Mouse (Mus musculus) MEL (cell line): ENCODE measurements around the gene Plcg1. TPM values are rescaled to one million over a fixed set of nuclear protein-coding genes. Genes with fewer than 3 reads are reported as not detected.
A peak's percentile ranks its signal among the peaks of the same experiment; 100 is the strongest.

ENCODE experiments used
- DNase-seq: peaks from one replicate; pipeline ENCODE4 v3.0.0; 2011; ENCODE audit warnings: low read depth, low spot score
- H3K27ac ChIP-seq: 2 replicates; pipeline ENCODE4 v1.5.1; 2012; ENCODE audit warnings: low read depth, mild to moderate bottlenecking, control low read depth, low read length, moderate library complexity; ENCODE audit not compliant: control insufficient read depth
- H3K27me3 ChIP-seq, 2 experiments: fragments of 150-350 bp in 1 of 2; sonication (generic) in 1 of 2; 2 replicates each; pipeline ENCODE4 v1.6.1; 2012; ENCODE audit warnings: low read length in 2 of 2, mild to moderate bottlenecking in 2 of 2, improper control_type of control experiment in 1 of 2, moderate library complexity in 1 of 2; ENCODE audit not compliant: insufficient read depth in 2 of 2, control insufficient read depth in 1 of 2
- H3K36me3 ChIP-seq, 2 experiments: 2 replicates each; pipeline ENCODE4 v1.6.1; 2012 to 2014; ENCODE audit warnings: low read length in 2 of 2, improper control_type of control experiment in 1 of 2, inconsistent platforms in 1 of 2, mild to moderate bottlenecking in 1 of 2; ENCODE audit not compliant: insufficient read depth in 2 of 2, control insufficient read depth in 1 of 2
- H3K4me1 ChIP-seq, 2 experiments: fragments of 150-350 bp in 1 of 2; sonication (generic) in 1 of 2; 2 replicates each; pipeline ENCODE4 v1.6.1; 2012; ENCODE audit warnings: low read length in 2 of 2, improper control_type of control experiment in 1 of 2, mild to moderate bottlenecking in 1 of 2; ENCODE audit not compliant: insufficient read depth in 2 of 2, control insufficient read depth in 1 of 2
- H3K4me3 ChIP-seq, 2 experiments: fragments of 150-350 bp in 1 of 2; sonication (generic) in 1 of 2; 2 replicates each; pipeline ENCODE4 v1.5.1; 2012; ENCODE audit warnings: low read depth in 2 of 2, low read length in 2 of 2, mild to moderate bottlenecking in 2 of 2, moderate library complexity in 2 of 2, control low read depth in 1 of 2, improper control_type of control experiment in 1 of 2; ENCODE audit not compliant: control insufficient read depth in 1 of 2, insufficient read depth in 1 of 2
- H3K79me2 ChIP-seq: 2 replicates; pipeline ENCODE4 v1.6.1; 2012; ENCODE audit warnings: mild to moderate bottlenecking, low read length, moderate library complexity; ENCODE audit not compliant: control insufficient read depth, poor library complexity, insufficient read depth
- H3K9ac ChIP-seq: 2 replicates; pipeline ENCODE4 v1.6.1; 2012; ENCODE audit warnings: low read depth, mild to moderate bottlenecking, control low read depth, low read length, moderate library complexity; ENCODE audit not compliant: control insufficient read depth, poor library complexity, severe bottlenecking
- H3K9me3 ChIP-seq: fragments of 150-350 bp; sonication (generic); replicated peaks from 2 replicates; pipeline ENCODE4 v1.6.1; 2012; ENCODE audit warnings: mild to moderate bottlenecking, low read length, improper control_type of control experiment, moderate library complexity; ENCODE audit not compliant: insufficient read depth
- BHLHE40 ChIP-seq: IDR thresholded peaks from 2 replicates; pipeline ENCODE4 v1.6.1; 2012; ENCODE audit warnings: low read depth, mild to moderate bottlenecking, inconsistent platforms, low read length, improper control_type of control experiment, borderline replicate concordance
- CHD1 ChIP-seq: IDR thresholded peaks from 2 replicates; pipeline ENCODE4 v1.6.1; 2012; ENCODE audit warnings: low read depth, mild to moderate bottlenecking, inconsistent platforms, low read length, improper control_type of control experiment
- CHD2 ChIP-seq: IDR thresholded peaks from 2 replicates; pipeline ENCODE4 v1.6.1; 2011; ENCODE audit warnings: low read length, improper control_type of control experiment
- CTCF ChIP-seq, 3 experiments: IDR thresholded peaks in 2 of 3; conservative IDR thresholded peaks in 1 of 3; 2 replicates each; pipeline ENCODE4 v1.5.1; 2011 to 2012; ENCODE audit warnings: low read length in 3 of 3, low read depth in 2 of 3, mild to moderate bottlenecking in 2 of 3, improper control_type of control experiment in 1 of 3, inconsistent platforms in 1 of 3, mixed read lengths in 1 of 3, moderate library complexity in 1 of 3; ENCODE audit not compliant: control insufficient read depth in 1 of 3, insufficient read depth in 1 of 3, poor library complexity in 1 of 3, severe bottlenecking in 1 of 3
- E2F4 ChIP-seq: IDR thresholded peaks from 2 replicates; pipeline ENCODE4 v1.6.1; 2011; ENCODE audit warnings: low read depth, low read length, improper control_type of control experiment, borderline replicate concordance
- EP300 ChIP-seq, 2 experiments: IDR thresholded peaks; 2 replicates each; pipeline ENCODE4 v1.6.1; 2011; ENCODE audit warnings: improper control_type of control experiment in 2 of 2, low read length in 2 of 2, low read depth in 1 of 2, mild to moderate bottlenecking in 1 of 2
- GATA1 ChIP-seq: IDR thresholded peaks from 2 replicates; pipeline ENCODE4 v1.6.1; 2011; ENCODE audit warnings: low read depth, low read length, improper control_type of control experiment
- HCFC1 ChIP-seq: IDR thresholded peaks from 2 replicates; pipeline ENCODE4 v1.6.1; 2012; ENCODE audit warnings: low read depth, mild to moderate bottlenecking, inconsistent platforms, low read length, improper control_type of control experiment, moderate library complexity
- KAT2A ChIP-seq: conservative IDR thresholded peaks from 2 replicates; pipeline ENCODE4 v1.6.1; 2012; ENCODE audit warnings: low read depth, low read length, improper control_type of control experiment, inconsistent platforms
- POLR2AphosphoS5 ChIP-seq: IDR thresholded peaks from 2 replicates; pipeline ENCODE4 v1.6.1; 2012; ENCODE audit warnings: low read depth, borderline replicate concordance, mild to moderate bottlenecking, inconsistent platforms, low read length, moderate library complexity, mixed read lengths
- RAD21 ChIP-seq: IDR thresholded peaks from 2 replicates; pipeline ENCODE4 v1.6.1; 2011; ENCODE audit warnings: mild to moderate bottlenecking, low read depth, low read length, improper control_type of control experiment
- RCOR1 ChIP-seq: IDR thresholded peaks from 2 replicates; pipeline ENCODE4 v1.6.1; 2012; ENCODE audit warnings: low read depth, mild to moderate bottlenecking, inconsistent platforms, low read length, improper control_type of control experiment
- SMC3 ChIP-seq: IDR thresholded peaks from 2 replicates; pipeline ENCODE4 v1.6.1; 2011; ENCODE audit warnings: low read depth, low read length, improper control_type of control experiment
- TCF12 ChIP-seq: IDR thresholded peaks from 2 replicates; pipeline ENCODE4 v1.6.1; 2014; ENCODE audit warnings: low read depth, mild to moderate bottlenecking, inconsistent platforms, low read length, improper control_type of control experiment, moderate library complexity
- ZKSCAN1 ChIP-seq: IDR thresholded peaks from 2 replicates; pipeline ENCODE4 v1.6.1; 2012; ENCODE audit warnings: low read depth, mild to moderate bottlenecking, inconsistent platforms, low read length, improper control_type of control experiment, moderate library complexity
- ZMIZ1 ChIP-seq: IDR thresholded peaks from 2 replicates; pipeline ENCODE4 v1.6.1; 2012; ENCODE audit warnings: low read depth, mild to moderate bottlenecking, inconsistent platforms, low read length, improper control_type of control experiment, moderate library complexity
- polyA plus RNA-seq, 2 experiments: library from polyadenylated mRNA; stranded (reverse) in 1 of 2; unstranded in 1 of 2; fragments of >175 nt in 1 of 2; fragments of >200 nt in 1 of 2; gene quantifications; 2 replicates each; pipeline versions ENCODE4 v1.2.1 to v1.2.4; 2012; ENCODE audit warnings: low replicate concordance in 2 of 2, low read depth in 1 of 2; ENCODE audit not compliant: insufficient read length in 2 of 2, insufficient read depth in 1 of 2, missing spikeins in 1 of 2
- total RNA-seq: library from RNA; depleted of rRNA; stranded (reverse); fragments of 300-350 nt; gene quantifications from 2 replicates; pipeline ENCODE4 v1.2.3, GENCODE M21; 2012

Gene Plcg1
- total and polyA plus RNA-seq, 3 experiments: 15.4 to 27.5 TPM; not detected in 1

- DNase-seq: no peak
- Histone ChIP-seq H3K4me3 (no peak overlapping the region), H3K4me1 (peaks cover 6 to 16% of the 10 kb centered on the region in 2 experiments), H3K27ac (no peak overlapping the region), H3K36me3 (peaks cover 0 to 11% of the 10 kb centered on the region in 2 experiments; a peak in 2 of 4 replicates), H3K9ac (no peak overlapping the region), H3K27me3 (no peaks in the 10 kb centered on the region), H3K79me2 (no peaks in the 10 kb centered on the region), H3K9me3 (no peaks in the 10 kb centered on the region)
- TF ChIP-seq HCFC1 (no peak), ZKSCAN1 (no peak), RAD21 (no peak), CTCF (IDR thresholded peaks at IDR 0.05 in 2 of 3, conservative IDR thresholded peaks at IDR 0.05 in 1 of 3; ENCODE audit: control insufficient read depth in 1 of 3, insufficient read depth in 1 of 3, low read depth in 2 of 3, low read length in 3 of 3, poor library complexity in 1 of 3, severe bottlenecking in 1 of 3) (no peak), KAT2A (no peak), ZMIZ1 (no peak), BHLHE40 (no peak), CHD2 (no peak), CHD1 (no peak)
Measured at GRCm38 (mm10) chr2:160763816-160764215, 32.7 kb downstream of the Plcg1 start.

GRCm38 (mm10) chr2:160764386-160764785, 33.3 kb downstream of the Plcg1 start:
- Histone ChIP-seq H3K27ac (no peak overlapping the region), H3K4me3 (no peak overlapping the region), H3K9me3 (no peaks in the 10 kb centered on the region), H3K4me1 (peaks cover 6 to 16% of the 10 kb centered on the region in 2 experiments), H3K9ac (no peak overlapping the region), H3K79me2 (no peaks in the 10 kb centered on the region), H3K36me3 (peaks cover 0 to 11% of the 10 kb centered on the region in 2 experiments; a peak in 2 of 4 replicates), H3K27me3 (no peaks in the 10 kb centered on the region)
- DNase-seq: peak; percentile 61
- TF ChIP-seq GATA1: peak; percentile 82
- peak; percentile 65 to 82 for TF ChIP-seq EP300 (IDR thresholded peaks at IDR 0.05; ENCODE audit: low read depth in 1 of 2, low read length in 2 of 2)
- peak; percentile 60; the same call in 1 of the 2 replicates for TF ChIP-seq TCF12
- no peak for TF ChIP-seq POLR2AphosphoS5
- TF ChIP-seq SMC3: 0 out of 2 replicates have a peak, but pooled peaks have one; percentile 13
- no peak for TF ChIP-seq E2F4
- peak; percentile 91 for TF ChIP-seq RCOR1
